Mouse (Mus musculus) MN1 (cell line): ENCODE results near the gene Ptprn2.
A peak's percentile ranks its signal among the peaks of the same experiment; 100 is the strongest.

Source experiments
- DNase-seq: peaks from one replicate; pipeline ENCODE4 v3.0.0-alpha.2; 2016; ENCODE audit warnings: low spot score

Ptprn2 gene

GRCm38 (mm10) chr12:116780419-116780818 lies 294.9 kb downstream of the Ptprn2 start:
- no peak for DNase-seq

GRCm38 (mm10) chr12:116785731-116786130 lies 300.2 kb downstream of the Ptprn2 start:
- no peak for DNase-seq

GRCm38 (mm10) chr12:116788346-116788745 lies 302.8 kb downstream of the Ptprn2 start:
- no peak for DNase-seq

- DNase-seq, result no peak
These were observed 317.8 kb downstream of the Ptprn2 start for GRCm38 (mm10) chr12:116803331-116803730.

- no peak for DNase-seq
These were observed 319.2 kb downstream of the Ptprn2 start for GRCm38 (mm10) chr12:116804712-116805111.

- no peak for DNase-seq
These were observed 319.7 kb downstream of the Ptprn2 start for GRCm38 (mm10) chr12:116805129-116805809.

- DNase-seq, result no peak
These were observed 320.6 kb downstream of the Ptprn2 start for GRCm38 (mm10) chr12:116806089-116806488.

- no peak for DNase-seq
These were observed 327.5 kb downstream of the Ptprn2 start for GRCm38 (mm10) chr12:116813012-116813411.

- DNase-seq, result no peak
These were observed 334.3 kb downstream of the Ptprn2 start for GRCm38 (mm10) chr12:116819836-116820235.

GRCm38 (mm10) chr12:116823341-116823740 lies 337.8 kb downstream of the Ptprn2 start:
- DNase-seq, result no peak

GRCm38 (mm10) chr12:116827748-116828147 lies 342.2 kb downstream of the Ptprn2 start:
- DNase-seq, result peak; percentile 19

- no peak for DNase-seq
These were observed 353.2 kb downstream of the Ptprn2 start for GRCm38 (mm10) chr12:116838611-116839192.

- DNase-seq, result no peak
These were observed 357.3 kb downstream of the Ptprn2 start for GRCm38 (mm10) chr12:116842723-116843272.

- no peak for DNase-seq
These were observed 360.7 kb downstream of the Ptprn2 start for GRCm38 (mm10) chr12:116846220-116846619.

- DNase-seq, result no peak
These were observed 361.5 kb downstream of the Ptprn2 start for GRCm38 (mm10) chr12:116847021-116847420.

- DNase-seq, result no peak
These were observed 370.8 kb downstream of the Ptprn2 start for GRCm38 (mm10) chr12:116856307-116856706.

GRCm38 (mm10) chr12:116861360-116862017 lies 376.0 kb downstream of the Ptprn2 start:
- DNase-seq, result no peak

- DNase-seq, result no peak
These were observed 377.9 kb downstream of the Ptprn2 start for GRCm38 (mm10) chr12:116863291-116863899.

- no peak for DNase-seq
These were observed 388.5 kb downstream of the Ptprn2 start for GRCm38 (mm10) chr12:116873866-116874585.

GRCm38 (mm10) chr12:116887496-116888281 lies 402.2 kb downstream of the Ptprn2 start:
- DNase-seq, result no peak

GRCm38 (mm10) chr12:116888856-116889255 lies 403.3 kb downstream of the Ptprn2 start:
- DNase-seq, result peak; percentile 44
